Mouse (Mus musculus): ENCODE data around the gene Macrod1. TPM values are rescaled to one million over a fixed set of nuclear protein-coding genes. Genes with fewer than 3 reads are reported as not detected.

Gene Macrod1
- polyA plus RNA-seq, 1 experiment from 2014 or later: 3.3 TPM

DNA sequence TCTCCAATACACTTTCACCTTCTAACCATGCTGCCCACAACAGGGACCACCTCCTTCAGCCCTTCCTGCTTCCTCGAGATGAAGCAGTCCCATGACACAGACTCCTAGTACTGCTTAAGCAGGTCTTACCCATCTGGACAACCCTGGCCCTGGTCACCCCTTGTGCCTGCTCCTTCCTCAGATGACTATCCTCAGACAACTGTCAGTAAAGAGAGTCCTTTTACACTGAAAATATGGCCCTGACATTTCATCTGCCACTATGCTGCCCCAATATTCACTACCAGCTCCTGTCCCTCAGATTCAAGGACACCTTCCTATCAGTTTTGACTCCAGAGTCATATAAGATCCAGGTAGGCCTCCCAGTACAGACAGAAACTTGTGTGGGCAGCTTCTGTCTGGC, 143.8 kb downstream of the Macrod1 start:
- no peak for ATAC-seq (ENCODE audit: low FRiP score, low read depth)
- Histone ChIP-seq H3K27ac (replicated peaks) (no peak overlapping the region), H3K4me1 (peaks cover 46% of the 10 kb centered on the region), H3K4me3 (no peak overlapping the region), H3K36me3 (peaks cover 68% of the 10 kb centered on the region), H3K27me3 (peaks cover 16% of the 10 kb centered on the region; the same call in 1 of the 2 replicates), H3K4me2 (replicated peaks) (no peak overlapping the region), H3K9ac (replicated peaks) (no peak overlapping the region), H3K9me3 (no peaks in the 10 kb centered on the region)
- 73% methylated on average over 1 of the region's 1 CpGs for WGBS

DNA sequence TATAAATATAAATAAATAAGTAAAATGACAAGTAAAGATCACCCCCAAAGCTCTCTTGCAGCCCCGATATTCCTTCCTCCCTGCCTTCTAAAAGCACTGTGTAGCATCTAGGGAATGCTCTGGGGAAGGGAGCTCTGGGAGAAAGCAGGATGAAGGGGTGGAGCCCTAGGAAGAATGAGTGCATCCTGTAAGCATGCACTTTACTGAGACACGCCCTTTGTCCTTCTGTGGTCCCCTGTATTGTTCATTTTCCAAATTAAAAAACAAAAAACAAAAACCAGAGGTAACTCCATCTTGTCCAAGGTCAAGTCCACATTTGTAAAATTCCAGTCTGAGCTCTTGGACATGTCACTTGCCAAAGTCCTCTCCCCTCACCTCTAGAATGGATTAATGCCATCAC, 148.3 kb downstream of the Macrod1 start:
- Histone ChIP-seq H3K4me2 (replicated peaks) (peak overlapping the region; percentile 79), H3K9ac (replicated peaks) (peak overlapping the region; percentile 85), H3K36me3 (peaks cover 42% of the 10 kb centered on the region), H3K27ac (replicated peaks) (0 out of 2 replicates have a peak overlapping the region, but pooled peaks have one; percentile 98), H3K4me3 (peak overlapping the region; percentile 84), H3K27me3 (no peaks in the 10 kb centered on the region), H3K4me1 (peaks cover 32% of the 10 kb centered on the region), H3K9me3 (no peaks in the 10 kb centered on the region)
- WGBS: 73% methylated on average over 2 of the region's 2 CpGs
- ATAC-seq (ENCODE audit: low FRiP score, low read depth): no peak

- 30% methylated on average over 7 of the region's 7 CpGs for WGBS
- Histone ChIP-seq H3K9ac (replicated peaks) (peak overlapping the region; percentile 85), H3K36me3 (peaks cover 38% of the 10 kb centered on the region), H3K9me3 (no peaks in the 10 kb centered on the region), H3K4me1 (peaks cover 32% of the 10 kb centered on the region), H3K4me3 (peak overlapping the region; percentile 84), H3K4me2 (replicated peaks) (peak overlapping the region; percentile 79), H3K27me3 (no peaks in the 10 kb centered on the region), H3K27ac (replicated peaks) (peak overlapping the region; percentile 98)
- no peak for ATAC-seq (ENCODE audit: low FRiP score, low read depth)
Observed at GRCm38 (mm10) chr19:7205326-7205725, 148.7 kb downstream of the Macrod1 start.

GRCm38 (mm10) chr19:7205753-7206736, 149.4 kb downstream of the Macrod1 start, which contains the start of gene Otub1:
TSS of gene Otub1 (minus strand) at chr19:7206316.
- WGBS: under 1% methylated on average over 76 of the region's 79 CpGs
- H3K27me3 ChIP-seq: no peaks in the 10 kb centered on the region
- peak within 1 kb of the TSS; percentile 79 for H3K4me2 ChIP-seq (replicated peaks)

GRCm38 (mm10) chr19:7209907-7210646, 153.5 kb downstream of the Macrod1 start:
- Histone ChIP-seq H3K36me3 (peaks cover 29% of the 10 kb centered on the region), H3K4me3 (no peak overlapping the region), H3K27me3 (no peaks in the 10 kb centered on the region), H3K27ac (replicated peaks) (no peak overlapping the region), H3K4me1 (peaks cover 13% of the 10 kb centered on the region), H3K4me2 (replicated peaks) (no peak overlapping the region), H3K9ac (replicated peaks) (no peak overlapping the region), H3K9me3 (no peaks in the 10 kb centered on the region)
- ATAC-seq (ENCODE audit: low FRiP score, low read depth): no peak
- 91% methylated on average over 7 of the region's 7 CpGs for WGBS

More at GRCm38 (mm10) chr19:7205753-7206736, 149.4 kb downstream of the Macrod1 start, which contains the start of gene Otub1:
- H3K9me3 ChIP-seq: no peaks in the 10 kb centered on the region
- peak; percentile 98 for ATAC-seq (ENCODE audit: low FRiP score, low read depth)
- H3K9ac ChIP-seq (replicated peaks): peak within 1 kb of the TSS; percentile 85
- H3K4me1 ChIP-seq: peaks cover 32% of the 10 kb centered on the region
- H3K36me3 ChIP-seq: peaks cover 31% of the 10 kb centered on the region
- H3K27ac ChIP-seq (replicated peaks): peak within 1 kb of the TSS; percentile 98
- peak within 1 kb of the TSS; percentile 84 for H3K4me3 ChIP-seq

- Histone ChIP-seq H3K4me1 (peaks cover 17% of the 10 kb centered on the region), H3K4me2 (replicated peaks) (no peak overlapping the region), H3K9ac (replicated peaks) (no peak overlapping the region), H3K9me3 (no peaks in the 10 kb centered on the region), H3K4me3 (no peak overlapping the region), H3K36me3 (peaks cover 36% of the 10 kb centered on the region), H3K27me3 (no peaks in the 10 kb centered on the region), H3K27ac (replicated peaks) (no peak overlapping the region)
- ATAC-seq (ENCODE audit: low FRiP score, low read depth): no peak
- 87% methylated on average over 1 of the region's 1 CpGs for WGBS
Observed at GRCm38 (mm10) chr19:7212216-7212615, 155.6 kb downstream of the Macrod1 start.

DNA sequence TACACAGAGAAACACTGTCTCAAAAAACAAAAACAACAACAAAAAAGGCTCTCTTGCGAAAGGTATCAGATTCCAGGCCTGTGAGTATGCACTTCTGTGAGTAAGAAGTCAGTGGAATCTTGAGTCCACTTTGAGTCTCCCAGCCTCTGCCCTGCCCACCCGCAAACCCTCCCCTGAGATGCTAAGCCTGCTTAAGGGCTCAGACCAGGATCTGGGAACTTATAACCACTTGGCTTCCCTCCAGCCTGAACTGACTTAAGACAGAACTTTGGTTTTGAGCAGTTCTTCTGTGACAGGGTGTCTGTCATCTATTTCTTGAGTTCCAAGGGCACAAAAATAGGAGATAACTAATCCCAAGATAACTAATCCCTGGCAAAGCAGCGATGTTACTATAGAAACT, 156.4 kb downstream of the Macrod1 start:
- ATAC-seq (ENCODE audit: low FRiP score, low read depth): no peak
- H3K36me3 ChIP-seq: peaks cover 36% of the 10 kb centered on the region
- WGBS: 90% methylated on average over 3 of the region's 3 CpGs

GRCm38 (mm10) chr19:7214484-7214883, 157.9 kb downstream of the Macrod1 start:
- no peaks in the 10 kb centered on the region for H3K9me3 ChIP-seq
- H3K4me1 ChIP-seq: peaks cover 20% of the 10 kb centered on the region
- no peak overlapping the region for H3K9ac ChIP-seq (replicated peaks)
- no peak overlapping the region for H3K27ac ChIP-seq (replicated peaks)
- ATAC-seq (ENCODE audit: low FRiP score, low read depth): no peak
- H3K4me2 ChIP-seq (replicated peaks): no peak overlapping the region
- no peaks in the 10 kb centered on the region for H3K27me3 ChIP-seq
- WGBS: 95% methylated on average over 5 of the region's 5 CpGs
- no peak overlapping the region for H3K4me3 ChIP-seq
- H3K36me3 ChIP-seq: peaks cover 36% of the 10 kb centered on the region

More for the DNA sequence above, 156.4 kb downstream of the Macrod1 start:
- Histone ChIP-seq H3K4me3 (no peak overlapping the region), H3K9ac (replicated peaks) (no peak overlapping the region), H3K27ac (replicated peaks) (no peak overlapping the region), H3K9me3 (no peaks in the 10 kb centered on the region), H3K4me2 (replicated peaks) (no peak overlapping the region), H3K4me1 (peaks cover 20% of the 10 kb centered on the region), H3K27me3 (no peaks in the 10 kb centered on the region)

DNA sequence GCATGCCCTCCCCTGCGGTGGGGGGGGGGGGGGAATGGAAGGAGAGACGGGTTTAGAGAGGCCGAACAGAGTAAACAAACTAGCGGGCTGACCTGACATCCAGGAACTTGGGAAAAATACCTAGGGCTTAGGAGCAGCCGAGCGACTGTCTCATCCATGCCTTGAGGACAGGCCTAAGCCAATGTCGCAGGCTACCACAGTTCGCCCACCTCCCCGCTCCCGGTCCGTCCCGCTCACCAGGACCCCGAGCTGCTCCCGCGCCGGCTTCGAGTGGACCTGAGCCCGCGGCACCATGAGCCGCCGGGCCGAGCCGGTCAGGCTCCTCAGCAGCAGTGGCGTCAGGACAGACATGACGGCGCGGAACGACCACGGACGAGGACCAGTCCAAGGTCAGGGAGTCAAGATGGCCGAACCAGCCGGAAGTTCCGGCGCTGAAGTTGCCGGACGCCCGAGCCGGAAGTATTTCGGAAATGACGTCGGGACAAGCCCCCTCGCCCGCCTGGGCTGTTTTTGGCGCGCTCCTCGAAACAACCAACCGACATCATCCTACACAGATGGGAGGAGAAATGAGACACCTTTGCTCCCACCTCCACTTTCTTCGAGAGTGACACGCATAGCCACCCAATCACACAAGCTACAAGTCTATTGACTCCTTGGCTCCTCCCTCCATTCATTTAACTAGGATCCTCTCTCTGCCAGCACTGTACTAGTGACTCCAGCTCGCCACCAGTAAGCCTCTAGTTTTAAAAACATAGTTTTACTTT, 160.7 kb downstream of the Macrod1 start, which contains the start of gene Cox8a:
Gene Cox8a, minus strand, starts transcription at position 455 of the 764 bp plus-strand sequence.
- H3K4me2 ChIP-seq (replicated peaks): peak within 1 kb of the TSS; percentile 93
- peak within 1 kb of the TSS; percentile 91 for H3K9ac ChIP-seq (replicated peaks)
- peaks cover 20% of the 10 kb centered on the region for H3K4me1 ChIP-seq
- H3K9me3 ChIP-seq: no peaks in the 10 kb centered on the region
- H3K27me3 ChIP-seq: no peaks in the 10 kb centered on the region
- H3K36me3 ChIP-seq: peaks cover 29% of the 10 kb centered on the region
- 1% methylated on average over 50 of the region's 50 CpGs for WGBS
- H3K4me3 ChIP-seq: peak within 1 kb of the TSS; percentile 88
- peak; percentile 97 for ATAC-seq (ENCODE audit: low FRiP score, low read depth)
- H3K27ac ChIP-seq (replicated peaks): peak within 1 kb of the TSS; percentile 75

GRCm38 (mm10) chr19:7217926-7218267, 161.3 kb downstream of the Macrod1 start:
- Histone ChIP-seq H3K36me3 (peaks cover 28% of the 10 kb centered on the region), H3K9ac (replicated peaks) (no peak overlapping the region; the same call in 1 of the 2 replicates), H3K27me3 (no peaks in the 10 kb centered on the region), H3K4me1 (peaks cover 20% of the 10 kb centered on the region), H3K9me3 (no peaks in the 10 kb centered on the region), H3K27ac (replicated peaks) (no peak overlapping the region), H3K4me3 (peak overlapping the region; percentile 88), H3K4me2 (replicated peaks) (peak overlapping the region; percentile 93)
- peak; percentile 14 for ATAC-seq (ENCODE audit: low FRiP score, low read depth)
- 14% methylated on average over 6 of the region's 6 CpGs for WGBS

DNA sequence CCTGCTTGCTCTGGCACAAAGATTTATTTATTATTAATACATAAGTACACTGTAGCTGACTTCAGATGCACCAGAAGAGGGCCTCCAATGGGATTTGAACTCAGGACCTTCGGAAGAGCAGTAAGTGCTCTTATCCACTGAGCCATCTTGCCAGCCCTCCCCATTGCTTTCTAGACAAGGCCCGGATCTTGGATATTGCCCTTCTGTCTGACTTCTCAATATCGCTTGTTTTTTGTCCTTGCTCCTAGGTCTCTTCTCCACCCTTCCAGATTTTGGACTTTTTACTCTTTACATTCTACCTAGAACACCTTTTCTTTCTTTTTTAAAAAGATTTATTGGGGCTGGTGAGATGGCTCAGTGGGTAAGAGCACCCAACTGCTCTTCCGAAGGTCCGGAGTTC, 162.1 kb downstream of the Macrod1 start:
- H3K4me1 ChIP-seq: peaks cover 20% of the 10 kb centered on the region
- no peak overlapping the region for H3K4me2 ChIP-seq (replicated peaks)
- H3K27me3 ChIP-seq: no peaks in the 10 kb centered on the region
- ATAC-seq (ENCODE audit: low FRiP score, low read depth): no peak
- WGBS: 95% methylated on average over 5 of the region's 5 CpGs
- no peak overlapping the region for H3K4me3 ChIP-seq
- no peak overlapping the region for H3K27ac ChIP-seq (replicated peaks)
- H3K36me3 ChIP-seq: peaks cover 20% of the 10 kb centered on the region
- H3K9ac ChIP-seq (replicated peaks): no peak overlapping the region
- H3K9me3 ChIP-seq: no peaks in the 10 kb centered on the region
